Mouse (Mus musculus) neural tube, embryonic 11.5 days (tissue): ENCODE measurements around the gene Rab3a. TPM values are rescaled to one million over a fixed set of nuclear protein-coding genes. Genes with fewer than 3 reads are reported as not detected.

ENCODE experiments used
- ATAC-seq: fragments of 200-750 bp; cut with Nextera tagmentation; 2 replicates; pipeline ENCODE4 v1.8.0; 2017; ENCODE audit warnings: moderate number of reproducible peaks, mild to moderate bottlenecking, moderate TSS enrichment, moderate library complexity; ENCODE audit not compliant: insufficient read depth, low FRiP score, low TSS enrichment
- DNase-seq: peaks from one replicate; pipeline ENCODE4 v3.0.0-alpha.2; 2015; ENCODE audit warnings: low spot score
- H3K27ac ChIP-seq: fragments of 300-500 bp; sonication (generic); 2 replicates; pipeline ENCODE4 v1.5.1; 2014; ENCODE audit warnings: low read depth, mild to moderate bottlenecking, low read length
- H3K27me3 ChIP-seq: fragments of 300-500 bp; sonication (generic); 2 replicates; pipeline ENCODE4 v1.6.1; 2014; ENCODE audit warnings: mild to moderate bottlenecking, low read length, mixed read lengths; ENCODE audit not compliant: control insufficient read depth, insufficient read depth
- H3K36me3 ChIP-seq: fragments of 300-500 bp; sonication (generic); 2 replicates; pipeline ENCODE4 v1.6.1; 2014; ENCODE audit warnings: mild to moderate bottlenecking, low read length, moderate library complexity, mixed read lengths; ENCODE audit not compliant: control insufficient read depth, insufficient read depth
- H3K4me1 ChIP-seq: fragments of 300-500 bp; sonication (generic); 2 replicates; pipeline ENCODE4 v1.6.1; 2014; ENCODE audit warnings: low read length, mixed read lengths; ENCODE audit not compliant: control insufficient read depth, insufficient read depth
- H3K4me2 ChIP-seq: fragments of 300-500 bp; sonication (generic); 2 replicates; pipeline ENCODE4 v1.6.1; 2014; ENCODE audit warnings: low read depth, mild to moderate bottlenecking, moderate library complexity
- H3K4me3 ChIP-seq: fragments of 300-500 bp; sonication (generic); 2 replicates; pipeline ENCODE4 v1.5.1; 2014; ENCODE audit warnings: low read depth, low read length
- H3K9ac ChIP-seq: fragments of 300-500 bp; sonication (generic); 2 replicates; pipeline ENCODE4 v1.6.1; 2014; ENCODE audit warnings: mild to moderate bottlenecking, low read length
- H3K9me3 ChIP-seq: fragments of 300-500 bp; sonication (generic); 2 replicates; pipeline ENCODE4 v1.6.1; 2016; ENCODE audit warnings: low read length; ENCODE audit not compliant: control insufficient read depth
- WGBS: fragments of 180-500 bp; shearing (Covaris S2); extraction: QIAGEN DNeasy Blood & Tissue Kit; methylation state at CpG from one replicate; pipeline ENCODE4 v1.1.7; 2014; 5-methylcytosine and 5-hydroxymethylcytosine counted together
- polyA plus RNA-seq: library from polyadenylated mRNA; unstranded; fragments of >200 nt; fragmentation: Nextera tagmentation; extraction: Ambion mirVana; gene quantifications from 2 replicates; pipeline ENCODE4 v1.2.1, GENCODE M21; 2014

Gene Rab3a
- polyA plus RNA-seq, 1 experiment from 2014 or later = 111 TPM

DNA sequence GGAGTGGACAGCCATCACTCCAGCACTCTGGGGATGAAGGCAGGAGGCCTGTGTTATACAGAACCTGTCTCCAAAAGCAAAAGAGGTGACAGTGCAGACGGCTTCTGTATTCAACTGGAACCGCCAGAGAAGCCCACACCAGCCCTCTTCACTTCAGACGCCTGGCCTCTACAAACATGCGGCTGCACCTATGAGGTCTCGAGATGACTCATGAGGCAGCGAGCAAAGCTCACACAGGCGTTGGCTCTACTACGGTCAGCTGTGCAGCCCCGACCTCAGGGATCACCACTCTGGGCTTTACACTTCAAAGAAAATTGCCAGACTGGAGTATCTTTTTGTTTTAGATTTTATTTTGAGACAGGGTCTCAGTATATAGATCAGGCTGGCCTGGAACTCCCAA is 18.4 kb downstream of the Rab3a start:
- H3K9ac ChIP-seq = no peak overlapping the region
- no peak for ATAC-seq

DNA sequence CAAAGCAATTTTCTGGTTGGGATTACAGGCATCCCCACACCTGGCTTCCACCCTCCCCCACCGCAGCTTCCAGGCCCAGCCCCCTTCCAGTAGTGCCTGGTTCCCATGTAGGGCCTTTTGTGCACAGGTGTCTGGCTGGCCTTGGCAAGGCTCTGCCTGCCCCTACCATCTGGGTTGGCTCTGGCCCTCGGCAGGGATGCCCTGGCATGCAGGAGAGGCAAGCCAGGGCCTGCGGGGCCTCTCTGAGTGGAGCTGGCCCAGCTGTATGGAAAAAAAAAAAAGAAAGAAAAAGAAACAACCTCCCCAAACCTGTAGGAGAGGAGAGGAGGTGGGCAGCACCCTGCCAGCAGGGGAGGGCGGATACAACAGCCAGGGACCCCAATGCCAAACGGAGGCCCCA is 18.9 kb downstream of the Rab3a start:
- Histone ChIP-seq H3K9me3 (no peaks in the 10 kb centered on the region), H3K4me1 (peaks cover 13% of the 10 kb centered on the region; the same call in 1 of the 2 replicates), H3K9ac (no peak overlapping the region), H3K27me3 (no peaks in the 10 kb centered on the region), H3K4me3 (no peak overlapping the region), H3K4me2 (no peak overlapping the region), H3K27ac (no peak overlapping the region), H3K36me3 (peaks cover 15% of the 10 kb centered on the region)
- ATAC-seq (no peak), DNase-seq (no peak)
- 93% methylated on average over 5 of the region's 5 CpGs for WGBS

More for the DNA sequence above, 18.4 kb downstream of the Rab3a start:
- peaks cover 9% of the 10 kb centered on the region; the same call in 1 of the 2 replicates for H3K4me1 ChIP-seq
- whole genome bisulfite sequencing = 89% methylated on average over 9 of the region's 9 CpGs
- H3K27me3 ChIP-seq = no peaks in the 10 kb centered on the region
- peaks cover 17% of the 10 kb centered on the region for H3K36me3 ChIP-seq
- DNase-seq = no peak
- H3K4me3 ChIP-seq = no peak overlapping the region
- H3K27ac ChIP-seq = no peak overlapping the region
- no peaks in the 10 kb centered on the region for H3K9me3 ChIP-seq
- no peak overlapping the region for H3K4me2 ChIP-seq

DNA sequence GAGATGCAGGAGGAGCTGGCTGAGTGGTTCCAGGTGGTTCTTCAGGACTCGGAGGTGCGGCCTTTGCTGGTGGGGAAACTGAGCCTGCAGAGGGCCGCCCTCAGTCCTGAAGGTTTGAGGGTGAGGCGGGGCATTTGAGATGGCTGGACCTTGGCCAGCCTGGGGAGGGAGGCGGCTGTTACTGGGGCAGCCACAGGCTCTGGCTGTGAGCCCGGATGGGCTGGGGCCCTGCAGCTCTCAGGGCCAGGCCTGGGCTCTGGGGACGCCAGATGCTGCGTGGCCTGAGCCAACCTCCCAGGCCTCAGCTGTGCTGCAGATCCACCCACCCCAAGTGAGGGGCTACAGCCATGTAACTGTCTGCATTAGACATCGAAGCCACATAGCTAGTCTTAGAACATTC is 19.4 kb downstream of the Rab3a start:
- DNase-seq = no peak
- Histone ChIP-seq H3K27me3 (no peaks in the 10 kb centered on the region), H3K9ac (peak overlapping the region; percentile 44), H3K4me1 (peaks cover 13% of the 10 kb centered on the region; the same call in 1 of the 2 replicates), H3K36me3 (peaks cover 11% of the 10 kb centered on the region), H3K27ac (no peak overlapping the region), H3K4me3 (no peak overlapping the region), H3K4me2 (no peak overlapping the region), H3K9me3 (no peaks in the 10 kb centered on the region)
- no peak for ATAC-seq
- 81% methylated on average over 9 of the region's 9 CpGs for WGBS

DNA sequence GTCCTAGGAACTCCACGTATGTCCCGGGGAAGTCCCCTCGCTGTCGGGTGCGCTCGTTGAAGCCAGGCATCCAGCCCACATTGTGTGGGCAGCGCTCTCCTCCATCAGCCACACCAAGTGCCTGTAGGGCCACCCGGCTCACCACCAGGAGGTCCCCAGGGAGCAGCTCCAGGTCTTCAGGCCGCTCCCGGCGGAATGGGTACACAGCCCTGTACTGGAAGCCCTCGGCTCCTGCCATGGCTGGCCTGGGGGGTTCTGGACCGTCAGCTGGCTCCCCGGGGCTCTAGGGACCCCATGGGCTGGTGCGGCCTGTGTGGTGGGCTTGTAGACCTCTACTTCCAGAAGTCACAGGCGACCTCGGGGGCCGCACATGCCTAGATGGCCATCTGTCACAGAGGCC is 20.3 kb downstream of the Rab3a start:
- DNase-seq (no peak), ATAC-seq (no peak)
- Histone ChIP-seq H3K27ac (no peak overlapping the region), H3K4me3 (no peak overlapping the region), H3K9me3 (no peaks in the 10 kb centered on the region), H3K4me2 (no peak overlapping the region; the same call in 1 of the 2 replicates), H3K4me1 (peaks cover 12% of the 10 kb centered on the region; the same call in 1 of the 2 replicates), H3K9ac (no peak overlapping the region), H3K36me3 (peaks cover 8% of the 10 kb centered on the region), H3K27me3 (no peaks in the 10 kb centered on the region)
- WGBS = 94% methylated on average over 18 of the region's 18 CpGs

DNA sequence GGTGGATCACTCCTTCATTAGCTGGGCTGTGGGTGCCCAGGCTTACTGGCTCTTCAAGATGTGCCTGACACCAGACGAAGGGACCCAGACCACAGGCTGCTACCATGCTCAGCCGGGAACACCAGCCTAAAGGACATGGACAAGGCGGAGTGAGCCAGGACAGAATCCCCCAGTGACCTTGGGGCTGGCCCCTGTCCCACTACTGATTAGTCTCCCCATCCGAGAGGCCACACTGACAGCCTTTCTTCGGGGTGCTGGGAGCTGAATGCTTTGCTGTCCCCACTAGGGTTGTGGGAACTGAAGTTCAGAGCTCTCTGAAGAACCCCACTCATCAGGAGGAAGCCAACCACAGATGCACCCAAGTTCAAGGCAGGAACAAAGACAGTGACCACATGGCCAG is 20.7 kb downstream of the Rab3a start:
- H3K36me3 ChIP-seq = peaks cover 4% of the 10 kb centered on the region
- peak overlapping the region; percentile 97 for H3K4me2 ChIP-seq
- WGBS = 95% methylated on average over 5 of the region's 5 CpGs
- no peaks in the 10 kb centered on the region for H3K9me3 ChIP-seq
- no peak overlapping the region for H3K4me3 ChIP-seq
- H3K27ac ChIP-seq = no peak overlapping the region
- peak overlapping the region; percentile 96; the same call in 1 of the 2 replicates for H3K9ac ChIP-seq
- ATAC-seq = no peak
- H3K4me1 ChIP-seq = peaks cover 11% of the 10 kb centered on the region; the same call in 1 of the 2 replicates
- no peaks in the 10 kb centered on the region for H3K27me3 ChIP-seq
- DNase-seq = no peak

DNA sequence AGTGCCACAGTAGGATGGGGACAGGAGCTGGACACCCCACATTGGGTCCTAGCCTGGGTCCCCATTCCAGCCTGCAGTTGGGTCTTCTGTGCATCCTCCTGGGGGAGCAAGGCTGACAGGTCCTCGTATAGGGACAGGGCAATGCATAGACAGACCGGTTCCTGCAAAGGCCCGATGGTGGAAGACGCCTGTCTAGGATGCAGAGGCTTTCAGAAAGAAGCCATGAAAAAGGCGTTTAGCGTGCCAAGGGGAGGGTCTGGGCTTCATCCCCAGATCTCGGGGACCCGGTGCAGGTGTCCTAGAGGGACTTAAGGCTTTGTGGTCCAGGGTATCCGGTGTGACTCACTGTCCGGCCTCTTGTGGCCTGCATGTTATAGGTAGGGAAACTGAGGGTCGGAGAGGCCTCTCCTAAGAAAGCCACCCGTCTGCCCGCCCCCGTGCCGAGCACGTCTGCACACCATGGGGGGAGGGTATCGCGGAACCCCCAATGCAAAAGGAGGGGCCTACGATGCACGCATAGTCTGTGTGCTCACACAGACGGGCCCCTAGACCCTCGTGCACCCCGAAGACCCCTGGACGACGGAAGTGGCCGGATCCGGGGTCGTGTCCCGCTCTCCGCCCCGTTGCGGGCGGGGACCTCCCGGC is 21.5 kb downstream of the Rab3a start:
- peak overlapping the region; percentile 96 for H3K9ac ChIP-seq
- H3K4me2 ChIP-seq = peak overlapping the region; percentile 97
- ATAC-seq (no peak; the same call in 1 of the 2 replicates), DNase-seq (no peak)
- no peaks in the 10 kb centered on the region for H3K27me3 ChIP-seq
- H3K4me3 ChIP-seq = peak overlapping the region; percentile 83
- H3K27ac ChIP-seq = peak overlapping the region; percentile 96
- WGBS = 4% methylated on average over 29 of the region's 34 CpGs
- peaks cover 7% of the 10 kb centered on the region for H3K36me3 ChIP-seq
- peaks cover 11% of the 10 kb centered on the region; the same call in 1 of the 2 replicates for H3K4me1 ChIP-seq
- H3K9me3 ChIP-seq = no peaks in the 10 kb centered on the region

DNA sequence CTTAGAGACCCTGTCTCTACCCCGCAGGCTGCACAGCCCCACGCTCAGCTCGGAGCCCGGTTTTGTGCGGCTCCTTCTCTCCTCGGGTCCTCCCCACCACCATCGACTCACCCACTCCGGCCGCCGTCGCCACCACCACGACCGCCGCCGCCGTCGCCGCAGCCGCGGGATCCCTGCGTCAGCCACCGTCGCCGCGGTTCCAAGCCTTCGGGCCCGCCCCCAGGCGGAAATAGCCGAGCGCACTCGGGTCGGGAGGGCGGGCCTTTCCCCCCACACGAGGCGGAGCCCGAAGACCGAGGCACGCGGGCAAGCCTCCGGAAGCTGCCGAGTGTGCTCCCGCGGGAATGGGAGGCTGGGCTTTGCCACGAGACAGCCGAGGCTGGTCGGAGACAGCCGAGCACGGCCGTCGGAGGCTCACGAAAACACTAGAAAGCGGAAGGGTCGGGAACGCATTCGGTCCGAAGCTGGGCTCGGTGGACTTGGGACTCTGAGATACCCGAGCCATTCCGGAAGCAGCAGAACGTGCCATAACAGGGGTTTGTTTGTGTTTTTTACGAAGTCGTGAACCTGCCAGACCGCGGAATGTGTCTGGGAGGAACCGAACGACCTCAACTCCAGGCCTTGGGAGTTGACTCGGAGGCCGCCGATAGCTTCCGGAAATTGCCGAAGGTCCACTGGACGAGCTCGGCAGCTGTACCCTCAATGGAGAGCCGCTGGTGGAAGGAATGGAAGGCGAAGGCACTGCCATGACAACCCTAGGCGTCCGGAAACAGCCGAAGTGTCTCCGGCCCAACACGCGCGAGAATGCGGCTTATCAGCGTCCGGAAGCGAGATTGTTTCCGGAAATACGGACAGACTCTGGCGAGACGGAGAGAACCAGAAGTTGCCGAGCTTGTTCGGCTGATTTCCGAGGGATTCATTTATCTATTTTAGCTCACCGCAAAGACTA is 22.3 kb downstream of the Rab3a start, which contains the start of gene Pik3r2:
Pik3r2 (minus strand) TSS at position 218 of the 949 bp plus-strand sequence.
- Histone ChIP-seq H3K4me1 (peaks cover 11% of the 10 kb centered on the region; the same call in 1 of the 2 replicates), H3K9me3 (no peaks in the 10 kb centered on the region), H3K9ac (peak within 1 kb of the TSS; percentile 96), H3K4me2 (peak within 1 kb of the TSS; percentile 97), H3K27me3 (no peaks in the 10 kb centered on the region), H3K27ac (peak within 1 kb of the TSS; percentile 96), H3K36me3 (peaks cover 9% of the 10 kb centered on the region), H3K4me3 (peak within 1 kb of the TSS; percentile 83)
- under 1% methylated on average over 86 of the region's 94 CpGs for WGBS
- ATAC-seq (peak; percentile 91), DNase-seq (peak; percentile 99)

DNA sequence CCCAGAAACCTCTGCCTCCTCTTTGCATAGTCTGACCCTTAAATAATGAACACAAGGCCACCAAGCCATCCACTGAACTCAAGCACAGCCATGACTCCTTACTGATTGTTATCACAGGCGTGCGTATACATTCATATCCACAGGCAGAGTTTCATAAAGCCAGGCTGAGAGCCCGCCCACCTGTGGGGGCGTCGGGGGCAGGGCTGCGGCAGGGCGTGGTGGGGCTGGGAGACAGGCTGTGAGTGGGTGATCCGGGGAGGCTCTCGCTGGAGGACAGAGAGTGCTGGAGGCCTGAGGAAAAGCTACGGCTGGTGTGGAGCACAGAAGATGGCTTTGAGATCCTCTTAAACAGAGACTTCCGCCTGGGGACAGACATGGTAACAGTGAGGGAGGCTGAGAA is 25.6 kb downstream of the Rab3a start:
- Histone ChIP-seq H3K9me3 (no peaks in the 10 kb centered on the region), H3K36me3 (peaks cover 7% of the 10 kb centered on the region), H3K9ac (no peak overlapping the region), H3K4me1 (peaks cover 11% of the 10 kb centered on the region; the same call in 1 of the 2 replicates), H3K27me3 (no peaks in the 10 kb centered on the region), H3K4me2 (no peak overlapping the region), H3K27ac (no peak overlapping the region), H3K4me3 (no peak overlapping the region)
- ATAC-seq (no peak), DNase-seq (no peak)
- WGBS = 89% methylated on average over 11 of the region's 11 CpGs
